Mouse (Mus musculus) neural tube, embryonic 10.5 days (tissue): Measurements from ENCODE around the gene Sox21.

Experiments used
- DNase-seq: peaks from one replicate; pipeline ENCODE4 v3.0.0-alpha.2; 2017; ENCODE audit warnings: low spot score; ENCODE audit errors: extremely low spot score

Sox21 gene

DNA sequence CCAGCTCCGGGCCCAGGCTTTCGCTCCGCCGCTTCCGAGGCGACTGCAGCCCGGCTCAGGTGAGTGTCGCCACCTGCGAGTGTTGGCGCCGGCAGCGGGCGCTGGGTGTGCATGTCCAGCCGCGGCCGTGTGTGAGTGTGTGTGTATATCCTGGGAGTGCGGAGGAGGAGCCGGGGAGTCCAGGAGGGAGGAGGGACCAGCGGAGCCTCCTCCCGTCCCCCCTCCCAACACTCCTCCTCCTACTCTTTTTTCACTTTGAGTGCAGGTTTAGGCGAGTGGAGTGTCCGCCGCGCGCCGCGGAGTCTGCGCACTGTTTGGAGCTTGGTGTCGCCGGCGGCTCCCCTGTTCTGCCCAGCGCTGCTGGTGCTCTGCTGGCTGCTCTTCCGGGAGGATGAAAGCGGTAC, at the start of gene Sox21:
Gene Sox21 (minus strand): TSS at position 145 of the 404 bp plus-strand sequence.
- peak; percentile 78 for DNase-seq

- no peak for DNase-seq
These were observed 49.3 kb upstream of the Sox21 start for GRCm38 (mm10) chr14:118286096-118286495.

DNA sequence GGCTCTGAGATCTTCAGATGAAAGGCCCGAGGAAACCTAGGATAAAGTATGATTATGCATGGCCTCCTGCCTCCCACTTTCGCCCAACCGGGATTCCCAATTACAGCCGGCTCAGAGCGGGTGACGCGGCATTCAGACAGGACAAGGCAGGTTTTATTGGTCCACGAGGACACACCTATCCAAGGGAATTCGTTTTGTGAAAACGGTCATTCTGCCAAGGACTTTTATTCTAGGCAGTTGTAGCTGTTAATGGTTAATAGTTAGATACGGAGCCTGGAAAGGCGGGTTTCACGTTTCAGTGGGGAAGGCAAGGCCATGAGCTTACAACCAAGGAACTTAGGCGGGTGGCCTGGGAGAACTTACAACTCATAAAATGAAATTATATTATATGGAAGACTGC, 46.1 kb upstream of the Sox21 start:
- DNase-seq, result no peak

DNA sequence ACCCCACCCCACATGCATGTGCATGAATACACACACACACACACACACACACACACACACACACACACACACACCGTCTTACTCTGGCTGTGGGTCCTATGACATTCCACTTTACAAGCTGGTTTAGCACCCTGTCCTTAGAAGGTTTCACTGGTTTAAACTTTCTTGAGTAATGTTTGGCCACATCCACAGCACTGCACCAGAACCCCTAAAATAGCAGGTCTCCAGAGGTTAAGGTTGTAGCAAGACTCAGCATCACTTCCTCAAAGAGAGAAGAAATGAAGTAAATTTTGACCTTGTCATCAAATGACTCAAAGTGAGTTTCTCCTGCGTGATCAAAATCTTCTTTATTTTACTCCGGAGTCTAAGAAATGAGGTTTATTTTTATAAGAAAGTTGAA, 45.4 kb upstream of the Sox21 start:
- DNase-seq, result no peak

DNA sequence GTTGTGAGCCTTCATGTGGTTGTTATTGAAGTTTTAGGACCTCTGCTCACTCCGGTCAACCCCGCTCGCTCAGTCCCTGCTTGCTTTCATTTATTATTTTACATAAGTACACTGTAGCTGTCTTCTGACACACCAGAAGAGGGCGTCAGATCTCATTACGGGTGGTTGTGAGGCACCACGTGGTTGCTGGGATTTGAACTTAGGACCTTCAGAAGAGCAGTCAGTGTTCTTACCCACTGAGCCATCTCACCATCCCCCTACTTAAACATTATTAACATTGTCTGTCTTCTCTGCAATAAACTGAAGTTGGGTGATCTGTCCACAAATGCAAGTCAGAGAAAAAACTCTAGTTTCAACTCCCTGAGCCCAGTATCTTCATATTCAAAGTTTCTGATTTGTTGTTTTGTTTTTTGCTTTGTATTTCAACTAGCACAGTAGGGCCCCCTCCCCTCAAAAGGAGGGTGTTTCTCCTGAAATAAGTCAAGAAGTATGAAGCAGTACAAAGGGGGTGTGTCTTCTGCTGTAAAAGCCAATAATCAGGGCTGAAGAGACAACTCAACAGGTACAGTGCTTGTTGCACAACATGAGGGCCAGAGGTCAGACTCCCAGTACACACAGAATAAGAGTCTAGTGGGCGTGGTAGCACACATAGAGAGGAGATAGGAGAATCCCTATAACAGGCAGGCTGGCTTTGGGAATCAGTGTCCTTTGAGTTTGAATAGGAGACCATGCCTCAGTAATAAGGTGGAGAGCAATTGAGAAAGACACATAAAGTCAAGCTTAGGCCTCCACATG, 41.1 kb upstream of the Sox21 start:
- no peak for DNase-seq

DNA sequence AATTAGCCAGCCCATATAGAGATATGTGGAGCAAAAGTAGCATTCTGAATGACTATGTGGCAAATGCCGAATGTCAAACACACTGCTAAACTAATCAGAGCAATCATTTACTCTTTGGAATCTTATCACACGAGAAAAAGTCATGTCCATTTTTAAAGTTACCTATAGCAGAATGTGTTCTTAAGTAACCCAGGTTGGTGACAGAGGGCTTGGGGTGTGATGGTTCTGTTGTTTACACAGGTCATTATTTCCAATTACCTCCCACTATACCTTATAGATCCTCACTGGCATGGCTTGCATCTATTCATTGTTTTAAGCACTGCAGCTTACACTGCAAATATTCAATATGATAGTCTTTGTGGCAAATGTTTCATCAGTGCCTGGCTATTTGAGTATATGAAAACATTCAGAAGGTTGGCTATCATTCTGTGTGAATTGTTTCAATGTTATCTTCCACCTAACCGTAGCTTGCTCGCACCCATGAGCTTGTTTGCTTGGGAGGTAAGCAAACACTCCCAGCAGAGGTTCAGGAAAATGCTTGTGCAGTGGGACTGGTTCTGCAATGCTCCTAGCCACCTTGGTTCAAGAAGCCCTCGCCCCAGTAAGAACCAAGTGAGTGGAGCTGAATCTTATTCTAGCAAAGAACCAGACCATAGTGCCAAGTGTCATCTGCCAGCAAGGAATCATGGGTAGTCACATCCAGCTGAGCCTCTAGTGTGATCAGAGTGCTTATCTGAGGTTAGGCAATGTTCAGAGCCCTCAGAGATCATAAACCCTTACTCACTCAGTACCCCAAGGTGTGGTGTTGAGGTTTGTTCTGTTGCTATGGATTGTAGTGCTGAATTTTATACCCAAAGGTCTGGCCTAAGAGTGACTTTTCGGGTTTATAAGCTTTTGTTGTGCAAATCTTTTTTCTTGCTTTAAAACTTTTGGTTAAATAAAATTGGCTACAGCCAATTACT, 36.0 kb upstream of the Sox21 start:
- DNase-seq, result no peak

GRCm38 (mm10) chr14:118268849-118269248, 32.0 kb upstream of the Sox21 start:
- DNase-seq, result no peak

DNA sequence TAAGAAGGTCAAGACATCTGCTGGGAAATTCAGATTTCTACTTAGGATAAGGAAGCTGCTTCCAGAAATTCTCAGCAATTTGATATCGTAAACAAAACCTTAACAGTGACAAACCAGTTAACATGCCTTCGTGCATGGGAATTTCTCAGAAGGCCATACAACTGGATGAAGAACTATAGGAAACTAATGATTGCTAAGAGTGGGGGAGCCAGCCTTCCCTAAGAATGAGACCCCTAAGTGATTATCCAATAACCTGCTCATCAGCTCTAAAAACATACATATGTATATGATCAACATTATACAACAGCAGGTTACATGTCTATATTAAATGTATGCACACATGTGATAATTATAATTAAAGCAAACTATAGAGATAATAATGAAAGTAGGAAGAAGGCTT, 29.8 kb upstream of the Sox21 start, which contains the start of gene Gm9376:
Gene Gm9376 (plus strand): TSS at position 301 of the 400 bp plus-strand sequence.
- DNase-seq, result no peak

GRCm38 (mm10) chr14:118253381-118253780, 16.6 kb upstream of the Sox21 start:
- no peak for DNase-seq

- DNase-seq, result no peak
These were observed 4.6 kb upstream of the Sox21 start for GRCm38 (mm10) chr14:118241416-118241815.

GRCm38 (mm10) chr14:118239351-118239750, 2.5 kb upstream of the Sox21 start:
- no peak for DNase-seq

GRCm38 (mm10) chr14:118237786-118238185, 956 bp upstream of the Sox21 start:
- DNase-seq, result no peak

- DNase-seq, result peak; percentile 85
These were observed 601 bp downstream of the Sox21 start for GRCm38 (mm10) chr14:118235973-118236885.

- DNase-seq, result no peak
These were observed 1.4 kb downstream of the Sox21 start for GRCm38 (mm10) chr14:118235361-118235972.

- DNase-seq, result peak; percentile 82
These were observed 2.2 kb downstream of the Sox21 start for GRCm38 (mm10) chr14:118234541-118235210.

- no peak for DNase-seq
These were observed 2.9 kb downstream of the Sox21 start for GRCm38 (mm10) chr14:118233786-118234540.

DNA sequence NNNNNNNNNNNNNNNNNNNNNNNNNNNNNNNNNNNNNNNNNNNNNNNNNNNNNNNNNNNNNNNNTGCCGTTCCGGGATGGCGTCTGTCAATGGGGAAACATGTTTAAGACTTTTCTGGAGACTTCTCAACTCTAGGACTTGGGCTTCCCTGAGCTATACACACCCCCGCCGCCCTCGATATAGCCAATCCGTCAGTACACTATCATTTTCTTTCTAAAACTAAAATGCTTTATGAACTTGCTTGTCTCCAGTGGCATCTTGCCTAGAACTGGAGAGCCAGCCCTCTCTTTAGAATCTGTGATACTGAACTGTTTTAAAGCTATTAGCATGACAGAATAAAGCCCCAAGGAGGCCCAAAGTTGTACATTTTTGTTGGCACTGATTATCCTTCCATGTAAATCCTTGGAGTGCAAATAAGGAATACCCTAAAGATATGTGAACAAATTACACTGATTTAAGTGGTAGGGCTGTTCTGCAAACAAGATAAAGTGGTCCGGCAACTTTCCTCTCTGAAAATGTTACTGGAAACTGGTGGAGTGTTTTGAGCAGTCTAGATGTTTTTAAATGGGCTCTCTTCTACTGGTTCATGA, 4.4 kb downstream of the Sox21 start:
- DNase-seq, result peak; percentile 54

GRCm38 (mm10) chr14:118226471-118227155, 10.2 kb downstream of the Sox21 start:
- peak; percentile 69 for DNase-seq
